Mouse (Mus musculus) kidney, adult 2 months (tissue): ENCODE results near the gene Tubd1.

Experiments used
- CTCF ChIP-seq: fragments of 200-500 bp; conservative IDR thresholded peaks from 2 replicates; pipeline ENCODE4 v1.5.1; 2011; ENCODE audit warnings: low read depth, mild to moderate bottlenecking, control low read depth, low read length, moderate library complexity, mixed read lengths; ENCODE audit not compliant: insufficient read depth, insufficient read length
- POLR2A ChIP-seq: fragments of 200-500 bp; IDR thresholded peaks from one replicate; pipeline ENCODE4 v1.6.1; 2011; ENCODE audit warnings: low read depth, low read length, control low read depth

GRCm38 (mm10) chr11:86591931-86592616 lies 47.3 kb downstream of the Tubd1 start:
- TF ChIP-seq CTCF (no peak), POLR2A (no peak)
